Mouse (Mus musculus): Measurements from ENCODE around the gene Itgb7. TPM values are rescaled to one million over a fixed set of nuclear protein-coding genes. Genes with fewer than 3 reads are reported as not detected.

The Itgb7 gene
- polyA plus RNA-seq, 1 experiment from 2014 or later, result 1.2 TPM

GRCm38 (mm10) chr15:102217325-102217724, 14.4 kb downstream of the Itgb7 start:
- Histone ChIP-seq H3K9me3 (replicated peaks; ENCODE audit: low read length) (no peaks in the 10 kb centered on the region), H3K9ac (ENCODE audit: low read depth, low read length) (no peak overlapping the region), H3K36me3 (ENCODE audit: insufficient read depth, low read length) (peaks cover 24% of the 10 kb centered on the region), H3K4me1 (replicated peaks; ENCODE audit: insufficient read depth, low read length) (no peaks in the 10 kb centered on the region), H3K4me3 (replicated peaks; ENCODE audit: low read depth, low read length) (no peak overlapping the region), H3K27ac (no peak overlapping the region), H3K4me2 (ENCODE audit: low read length) (no peak overlapping the region), H3K27me3 (ENCODE audit: insufficient read depth, low read length) (no peaks in the 10 kb centered on the region)
- WGBS, result 69% methylated on average over 7 of the region's 7 CpGs
- no peak for TF ChIP-seq CTCF (IDR thresholded peaks at IDR 0.05; ENCODE audit: low read depth)
- ATAC-seq (replicated peaks; ENCODE audit: low FRiP score, low read depth) (peak; percentile 40; the same call in 1 of the 2 replicates), DNase-seq (ENCODE audit: low spot score) (no peak)

- ATAC-seq (replicated peaks; ENCODE audit: low FRiP score, low read depth), result 0 out of 2 replicates have a peak, but pooled peaks have one; percentile 1
- H3K36me3 ChIP-seq (ENCODE audit: insufficient read depth, low read length), result peaks cover 29% of the 10 kb centered on the region
Measured at GRCm38 (mm10) chr15:102216459-102217228, 15.1 kb downstream of the Itgb7 start.

GRCm38 (mm10) chr15:102215624-102216023, 16.1 kb downstream of the Itgb7 start:
- TF ChIP-seq CTCF (IDR thresholded peaks at IDR 0.05; ENCODE audit: low read depth), result no peak
- Histone ChIP-seq H3K27ac (no peak overlapping the region), H3K9ac (ENCODE audit: low read depth, low read length) (no peak overlapping the region), H3K36me3 (ENCODE audit: insufficient read depth, low read length) (peaks cover 33% of the 10 kb centered on the region), H3K4me3 (replicated peaks; ENCODE audit: low read depth, low read length) (no peak overlapping the region), H3K9me3 (replicated peaks; ENCODE audit: low read length) (no peaks in the 10 kb centered on the region), H3K4me2 (ENCODE audit: low read length) (no peak overlapping the region), H3K27me3 (ENCODE audit: insufficient read depth, low read length) (no peaks in the 10 kb centered on the region), H3K4me1 (replicated peaks; ENCODE audit: insufficient read depth, low read length) (no peaks in the 10 kb centered on the region)
- 75% methylated on average over 6 of the region's 6 CpGs for WGBS
- ATAC-seq (replicated peaks; ENCODE audit: low FRiP score, low read depth) (no peak), DNase-seq (ENCODE audit: low spot score) (no peak)

More at GRCm38 (mm10) chr15:102216459-102217228, 15.1 kb downstream of the Itgb7 start:
- 81% methylated on average over 16 of the region's 16 CpGs for WGBS
- Histone ChIP-seq H3K27me3 (ENCODE audit: insufficient read depth, low read length) (no peaks in the 10 kb centered on the region), H3K27ac (no peak overlapping the region), H3K4me3 (replicated peaks; ENCODE audit: low read depth, low read length) (no peak overlapping the region), H3K9me3 (replicated peaks; ENCODE audit: low read length) (no peaks in the 10 kb centered on the region), H3K4me1 (replicated peaks; ENCODE audit: insufficient read depth, low read length) (no peaks in the 10 kb centered on the region), H3K9ac (ENCODE audit: low read depth, low read length) (no peak overlapping the region), H3K4me2 (ENCODE audit: low read length) (no peak overlapping the region)
- TF ChIP-seq CTCF (IDR thresholded peaks at IDR 0.05; ENCODE audit: low read depth), result no peak
- no peak for DNase-seq (ENCODE audit: low spot score)

- 31% methylated on average over 2 of the region's 2 CpGs for WGBS
- peaks cover 45% of the 10 kb centered on the region for H3K36me3 ChIP-seq (ENCODE audit: insufficient read depth, low read length)
Measured at GRCm38 (mm10) chr15:102214132-102214531, 17.6 kb downstream of the Itgb7 start.

GRCm38 (mm10) chr15:102211895-102212294, 19.8 kb downstream of the Itgb7 start:
- peaks cover 64% of the 10 kb centered on the region for H3K36me3 ChIP-seq (ENCODE audit: insufficient read depth, low read length)
- WGBS, result 72% methylated on average over 6 of the region's 6 CpGs
- peaks cover 8% of the 10 kb centered on the region; the same call in 1 of the 2 replicates for H3K4me1 ChIP-seq (replicated peaks; ENCODE audit: insufficient read depth, low read length)
- no peaks in the 10 kb centered on the region for H3K9me3 ChIP-seq (replicated peaks; ENCODE audit: low read length)
- no peak overlapping the region for H3K4me2 ChIP-seq (ENCODE audit: low read length)
- no peak overlapping the region for H3K4me3 ChIP-seq (replicated peaks; ENCODE audit: low read depth, low read length)
- TF ChIP-seq CTCF (IDR thresholded peaks at IDR 0.05; ENCODE audit: low read depth), result no peak
- H3K27ac ChIP-seq, result no peak overlapping the region
- DNase-seq (ENCODE audit: low spot score), result no peak
- ATAC-seq (replicated peaks; ENCODE audit: low FRiP score, low read depth), result no peak
- H3K27me3 ChIP-seq (ENCODE audit: insufficient read depth, low read length), result no peaks in the 10 kb centered on the region
- H3K9ac ChIP-seq (ENCODE audit: low read depth, low read length), result no peak overlapping the region

More at GRCm38 (mm10) chr15:102214132-102214531, 17.6 kb downstream of the Itgb7 start:
- Histone ChIP-seq H3K9ac (ENCODE audit: low read depth, low read length) (no peak overlapping the region), H3K4me1 (replicated peaks; ENCODE audit: insufficient read depth, low read length) (no peaks in the 10 kb centered on the region), H3K4me3 (replicated peaks; ENCODE audit: low read depth, low read length) (no peak overlapping the region), H3K4me2 (ENCODE audit: low read length) (no peak overlapping the region), H3K9me3 (replicated peaks; ENCODE audit: low read length) (no peaks in the 10 kb centered on the region), H3K27me3 (ENCODE audit: insufficient read depth, low read length) (no peaks in the 10 kb centered on the region), H3K27ac (no peak overlapping the region)
- ATAC-seq (replicated peaks; ENCODE audit: low FRiP score, low read depth), result no peak
- no peak for TF ChIP-seq CTCF (IDR thresholded peaks at IDR 0.05; ENCODE audit: low read depth)
- no peak for DNase-seq (ENCODE audit: low spot score)

- Histone ChIP-seq H3K36me3 (ENCODE audit: insufficient read depth, low read length) (peaks cover 65% of the 10 kb centered on the region), H3K27ac (no peak overlapping the region), H3K4me3 (replicated peaks; ENCODE audit: low read depth, low read length) (no peak overlapping the region), H3K9ac (ENCODE audit: low read depth, low read length) (no peak overlapping the region), H3K4me1 (replicated peaks; ENCODE audit: insufficient read depth, low read length) (peaks cover 15% of the 10 kb centered on the region; the same call in 1 of the 2 replicates), H3K9me3 (replicated peaks; ENCODE audit: low read length) (no peaks in the 10 kb centered on the region), H3K27me3 (ENCODE audit: insufficient read depth, low read length) (no peaks in the 10 kb centered on the region), H3K4me2 (ENCODE audit: low read length) (no peak overlapping the region)
- 87% methylated on average over 4 of the region's 4 CpGs for WGBS
- DNase-seq (ENCODE audit: low spot score) (no peak), ATAC-seq (replicated peaks; ENCODE audit: low FRiP score, low read depth) (peak; percentile 38; the same call in 1 of the 2 replicates)
- TF ChIP-seq CTCF (IDR thresholded peaks at IDR 0.05; ENCODE audit: low read depth), result no peak
Measured at GRCm38 (mm10) chr15:102210816-102211215, 20.9 kb downstream of the Itgb7 start.
